Mouse (Mus musculus) MEL (cell line): ENCODE results near the gene Wrap73.

Source experiments
- CHD2 ChIP-seq: IDR thresholded peaks from 2 replicates; pipeline ENCODE4 v1.6.1; 2011; ENCODE audit warnings: low read length, improper control_type of control experiment
- CTCF ChIP-seq, 3 experiments: IDR thresholded peaks in 2 of 3; conservative IDR thresholded peaks in 1 of 3; 2 replicates each; pipeline ENCODE4 v1.5.1; 2011 to 2012; ENCODE audit warnings: low read length in 3 of 3, low read depth in 2 of 3, mild to moderate bottlenecking in 2 of 3, improper control_type of control experiment in 1 of 3, inconsistent platforms in 1 of 3, mixed read lengths in 1 of 3, moderate library complexity in 1 of 3; ENCODE audit not compliant: control insufficient read depth in 1 of 3, insufficient read depth in 1 of 3, poor library complexity in 1 of 3, severe bottlenecking in 1 of 3
- EP300 ChIP-seq, 2 experiments: IDR thresholded peaks; 2 replicates each; pipeline ENCODE4 v1.6.1; 2011; ENCODE audit warnings: improper control_type of control experiment in 2 of 2, low read length in 2 of 2, low read depth in 1 of 2, mild to moderate bottlenecking in 1 of 2
- ETS1 ChIP-seq: IDR thresholded peaks from 2 replicates; pipeline ENCODE4 v1.6.1; 2012; ENCODE audit warnings: low read depth, mild to moderate bottlenecking, inconsistent platforms, low read length, improper control_type of control experiment, moderate library complexity
- MXI1 ChIP-seq: IDR thresholded peaks from 2 replicates; pipeline ENCODE4 v1.6.1; 2011; ENCODE audit warnings: mild to moderate bottlenecking, low read depth, low read length, improper control_type of control experiment
- POLR2A ChIP-seq, 2 experiments: IDR thresholded peaks; 2 replicates each; pipeline ENCODE4 v1.6.1; 2011 to 2012; ENCODE audit warnings: low read length in 2 of 2, mild to moderate bottlenecking in 2 of 2, control low read depth in 1 of 2, improper control_type of control experiment in 1 of 2, low read depth in 1 of 2, moderate library complexity in 1 of 2; ENCODE audit not compliant: control insufficient read depth in 1 of 2, insufficient read depth in 1 of 2, poor library complexity in 1 of 2
- SIN3A ChIP-seq: IDR thresholded peaks from 2 replicates; pipeline ENCODE4 v1.6.1; 2012; ENCODE audit warnings: low read length, improper control_type of control experiment, inconsistent platforms
- ZC3H11A ChIP-seq: IDR thresholded peaks from 2 replicates; pipeline ENCODE4 v1.6.1; 2012; ENCODE audit warnings: low read depth, mild to moderate bottlenecking, inconsistent platforms, low read length, improper control_type of control experiment

DNA sequence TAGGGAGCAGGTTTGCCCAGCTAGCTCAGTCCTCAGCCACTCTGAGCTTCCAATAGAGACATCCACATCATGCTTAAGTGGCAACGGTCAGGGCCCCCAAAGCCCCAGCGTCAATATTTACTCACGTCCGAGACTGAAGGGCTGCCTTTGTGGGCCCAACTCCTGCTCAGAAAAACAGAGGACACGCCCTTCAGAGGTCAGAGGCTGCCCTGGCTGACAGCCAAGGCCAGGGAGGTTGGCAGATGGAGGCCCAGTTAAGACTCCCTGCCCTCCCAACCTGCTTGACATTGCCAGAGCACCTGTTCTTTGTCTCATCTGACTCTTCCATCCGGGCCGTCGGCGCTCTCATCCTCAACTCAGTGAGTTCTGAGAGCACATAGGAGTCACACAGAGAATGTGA, 23.4 kb upstream of the Wrap73 start:
- TF ChIP-seq MXI1 (no peak), CTCF (IDR thresholded peaks at IDR 0.05 in 2 of 3, conservative IDR thresholded peaks at IDR 0.05 in 1 of 3; ENCODE audit: control insufficient read depth in 1 of 3, insufficient read depth in 1 of 3, low read depth in 2 of 3, low read length in 3 of 3, poor library complexity in 1 of 3, severe bottlenecking in 1 of 3) (no peak), POLR2A (IDR thresholded peaks at IDR 0.05; ENCODE audit: control insufficient read depth in 1 of 2, insufficient read depth in 1 of 2, low read depth in 1 of 2, low read length in 2 of 2, poor library complexity in 1 of 2) (no peak), CHD2 (no peak), EP300 (IDR thresholded peaks at IDR 0.05; ENCODE audit: low read depth in 1 of 2, low read length in 2 of 2) (no peak), SIN3A (no peak), ZC3H11A (no peak), ETS1 (no peak)
